Mouse (Mus musculus) CH12.LX (cell line): ENCODE measurements at regions not wholly inside any gene's neighbourhood (a gene's known extent, or its start where the extent isn't known, plus 50 kb on each side); places are given as distances from the start of the nearest gene placed in this dataset.

Experiments
- DNase-seq: peaks from one replicate; pipeline ENCODE4 v3.0.0-alpha.2; 2013; ENCODE audit errors: extremely low read depth
- H3K27ac ChIP-seq: 2 replicates; pipeline ENCODE4 v1.5.1; 2012; ENCODE audit warnings: low read depth, mild to moderate bottlenecking, control low read depth, moderate library complexity; ENCODE audit not compliant: insufficient read depth
- H3K27me3 ChIP-seq: replicated peaks from 2 replicates; pipeline ENCODE3; 2012; ENCODE audit warnings: inconsistent platforms
- H3K36me3 ChIP-seq, 2 experiments: replicated peaks in 1 of 2; 2 replicates each; pipeline versions ENCODE3 to v1.6.1; 2012; ENCODE audit warnings: inconsistent platforms in 1 of 2, low read length in 1 of 2, mild to moderate bottlenecking in 1 of 2, mixed read lengths in 1 of 2, moderate library complexity in 1 of 2; ENCODE audit not compliant: control insufficient read depth in 1 of 2, insufficient read depth in 1 of 2
- H3K4me1 ChIP-seq, 2 experiments: 2 replicates each; pipeline ENCODE4 v1.6.1; 2012; ENCODE audit warnings: inconsistent platforms in 1 of 2, moderate library complexity in 1 of 2; ENCODE audit not compliant: insufficient read depth in 2 of 2, control insufficient read depth in 1 of 2
- H3K4me2 ChIP-seq: 2 replicates; pipeline ENCODE4 v1.6.1; 2012; ENCODE audit warnings: low read depth, mild to moderate bottlenecking, control low read depth; ENCODE audit not compliant: poor library complexity, insufficient read depth, severe bottlenecking
- H3K4me3 ChIP-seq, 3 experiments: fragments of 150-350 bp in 1 of 3; sonication (generic) in 1 of 3; replicated peaks in 1 of 3; 2 replicates each; pipeline versions ENCODE3 to v1.5.1; 2011 to 2012; ENCODE audit warnings: low read depth in 2 of 3, low read length in 2 of 3, mild to moderate bottlenecking in 2 of 3, moderate library complexity in 2 of 3, control low read depth in 1 of 3, improper control_type of control experiment in 1 of 3, inconsistent platforms in 1 of 3, mixed read lengths in 1 of 3; ENCODE audit not compliant: poor library complexity in 1 of 3
- H3K79me2 ChIP-seq: replicated peaks from 2 replicates; pipeline ENCODE4 v1.6.1; 2012; ENCODE audit warnings: mild to moderate bottlenecking, moderate library complexity; ENCODE audit not compliant: control insufficient read depth, poor library complexity, insufficient read depth, severe bottlenecking; ENCODE audit errors: extremely low read depth
- H3K9ac ChIP-seq: 2 replicates; pipeline ENCODE4 v1.6.1; 2012; ENCODE audit warnings: low read depth, mild to moderate bottlenecking, control low read depth, moderate library complexity; ENCODE audit not compliant: insufficient read depth
- H3K9me3 ChIP-seq: replicated peaks from 2 replicates; pipeline ENCODE3; 2012; ENCODE audit warnings: low read length, inconsistent platforms, mixed read lengths
- CHD2 ChIP-seq: IDR thresholded peaks from 2 replicates; pipeline ENCODE4 v1.6.1; 2011; ENCODE audit warnings: low read length, improper control_type of control experiment
- CTCF ChIP-seq, 2 experiments: IDR thresholded peaks in 1 of 2; conservative IDR thresholded peaks in 1 of 2; 2 replicates each; pipeline ENCODE4 v1.5.1; 2011 to 2012; ENCODE audit warnings: low read depth in 2 of 2, low read length in 2 of 2, improper control_type of control experiment in 1 of 2, inconsistent platforms in 1 of 2, mild to moderate bottlenecking in 1 of 2, moderate library complexity in 1 of 2
- E2F4 ChIP-seq: IDR thresholded peaks from 2 replicates; pipeline ENCODE4 v1.6.1; 2011; ENCODE audit warnings: low read depth, low read length, improper control_type of control experiment; ENCODE audit not compliant: insufficient replicate concordance
- GABPA ChIP-seq: IDR thresholded peaks from 2 replicates; pipeline ENCODE4 v1.6.1; 2012; ENCODE audit warnings: low read depth, low read length, improper control_type of control experiment, inconsistent platforms; ENCODE audit not compliant: insufficient replicate concordance
- IRF4 ChIP-seq: IDR thresholded peaks from 2 replicates; pipeline ENCODE4 v1.6.1; 2014; ENCODE audit warnings: low read depth, mild to moderate bottlenecking, inconsistent platforms, low read length, improper control_type of control experiment
- JUN ChIP-seq: IDR thresholded peaks from 2 replicates; pipeline ENCODE4 v1.6.1; 2011; ENCODE audit warnings: low read depth, mild to moderate bottlenecking, low read length, improper control_type of control experiment, moderate library complexity; ENCODE audit not compliant: insufficient read depth
- KAT2A ChIP-seq: IDR thresholded peaks from 2 replicates; pipeline ENCODE4 v1.6.1; 2012; ENCODE audit warnings: low read length, improper control_type of control experiment, inconsistent platforms; ENCODE audit not compliant: insufficient replicate concordance
- MAFK ChIP-seq: IDR thresholded peaks from 2 replicates; pipeline ENCODE4 v1.6.1; 2011; ENCODE audit warnings: low read length, improper control_type of control experiment; ENCODE audit not compliant: insufficient replicate concordance
- MAX ChIP-seq: IDR thresholded peaks from 2 replicates; pipeline ENCODE4 v1.6.1; 2011; ENCODE audit warnings: low read length, improper control_type of control experiment
- MAZ ChIP-seq: IDR thresholded peaks from 2 replicates; pipeline ENCODE4 v1.6.1; 2012; ENCODE audit warnings: low read depth, mild to moderate bottlenecking, inconsistent platforms, low read length, improper control_type of control experiment, moderate library complexity
- MEF2A ChIP-seq: IDR thresholded peaks from 2 replicates; pipeline ENCODE4 v1.6.1; 2014; ENCODE audit warnings: low read depth, mild to moderate bottlenecking, inconsistent platforms, low read length, improper control_type of control experiment, borderline replicate concordance
- MYC ChIP-seq: IDR thresholded peaks from 2 replicates; pipeline ENCODE4 v1.6.1; 2011; ENCODE audit warnings: low read depth, mild to moderate bottlenecking, improper control_type of control experiment, low read length
- PAX5 ChIP-seq: IDR thresholded peaks from 2 replicates; pipeline ENCODE4 v1.6.1; 2012; ENCODE audit warnings: low read length, inconsistent platforms, mixed read lengths
- POLR2A ChIP-seq: IDR thresholded peaks from 2 replicates; pipeline ENCODE4 v1.6.1; 2011; ENCODE audit warnings: low read depth, mild to moderate bottlenecking, improper control_type of control experiment, low read length
- POLR2AphosphoS2 ChIP-seq: IDR thresholded peaks from 2 replicates; pipeline ENCODE4 v1.6.1; 2011; ENCODE audit warnings: low read depth, low read length, improper control_type of control experiment
- RAD21 ChIP-seq: IDR thresholded peaks from 2 replicates; pipeline ENCODE4 v1.6.1; 2011; ENCODE audit warnings: low read depth, mild to moderate bottlenecking, low read length, improper control_type of control experiment, moderate library complexity
- RCOR1 ChIP-seq: conservative IDR thresholded peaks from 2 replicates; pipeline ENCODE4 v1.6.1; 2012; ENCODE audit warnings: low read depth, mild to moderate bottlenecking, inconsistent platforms, low read length, improper control_type of control experiment
- SIN3A ChIP-seq: IDR thresholded peaks from 2 replicates; pipeline ENCODE4 v1.6.1; 2012; ENCODE audit warnings: low read length, improper control_type of control experiment, inconsistent platforms
- SMC3 ChIP-seq: IDR thresholded peaks from 2 replicates; pipeline ENCODE4 v1.6.1; 2011; ENCODE audit warnings: low read depth, low read length, improper control_type of control experiment
- TCF12 ChIP-seq: IDR thresholded peaks from 2 replicates; pipeline ENCODE4 v1.6.1; 2014; ENCODE audit warnings: low read depth, mild to moderate bottlenecking, inconsistent platforms, low read length, improper control_type of control experiment
- UBTF ChIP-seq: IDR thresholded peaks from 2 replicates; pipeline ENCODE4 v1.6.1; 2012; ENCODE audit warnings: low read depth, mild to moderate bottlenecking, inconsistent platforms, low read length, improper control_type of control experiment, moderate library complexity
- USF2 ChIP-seq: conservative IDR thresholded peaks from 2 replicates; pipeline ENCODE4 v1.6.1; 2011; ENCODE audit warnings: low read depth, low read length, improper control_type of control experiment
- ZC3H11A ChIP-seq: IDR thresholded peaks from 2 replicates; pipeline ENCODE4 v1.6.1; 2012; ENCODE audit warnings: low read depth, mild to moderate bottlenecking, inconsistent platforms, low read length, improper control_type of control experiment
- dilution Hi-C: fragments of 300-500 bp; cut with MboI; formaldehyde crosslinking; loops from 2 replicates; pipeline ENCODE4 v1.14.3; 2020; ENCODE audit warnings: low sequenced_read_pairs; ENCODE audit not compliant: extremely low pct_unique_long_range_greater_than_20kb, extremely low pct_ligation_motif_present
- in situ Hi-C: fragments of 300-500 bp; cut with MboI; formaldehyde crosslinking; loops from 3 replicates; pipeline ENCODE4 v1.14.3; 2019; ENCODE audit warnings: low sequenced_read_pairs, low pct_ligation_motif_present, low pct_unique_long_range_greater_than_20kb, mixed read lengths

DNA sequence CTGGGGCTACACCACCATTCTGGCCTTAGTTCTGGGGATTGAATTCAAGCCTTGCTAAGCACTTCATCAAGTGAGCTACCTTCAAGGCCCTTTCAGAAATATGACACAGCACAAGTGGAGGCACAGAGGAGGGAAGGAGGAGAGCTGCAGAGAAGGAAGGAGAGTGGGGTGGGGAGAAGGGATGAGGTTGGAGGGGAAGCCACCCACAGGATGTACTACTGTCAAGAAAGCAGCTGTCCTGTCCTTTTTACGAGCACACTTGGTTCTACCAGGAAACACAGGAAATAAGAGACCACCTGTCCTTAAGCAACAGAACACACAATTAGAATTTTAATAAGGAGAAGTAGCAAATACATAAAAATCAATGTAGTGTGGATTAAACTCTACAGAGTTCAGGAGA lies 210.5 kb upstream of the Mkln1 start:
- H3K27ac ChIP-seq: no peak overlapping the region
- dilution Hi-C loops: no loop called here
- no peak overlapping the region for H3K4me3 ChIP-seq

DNA sequence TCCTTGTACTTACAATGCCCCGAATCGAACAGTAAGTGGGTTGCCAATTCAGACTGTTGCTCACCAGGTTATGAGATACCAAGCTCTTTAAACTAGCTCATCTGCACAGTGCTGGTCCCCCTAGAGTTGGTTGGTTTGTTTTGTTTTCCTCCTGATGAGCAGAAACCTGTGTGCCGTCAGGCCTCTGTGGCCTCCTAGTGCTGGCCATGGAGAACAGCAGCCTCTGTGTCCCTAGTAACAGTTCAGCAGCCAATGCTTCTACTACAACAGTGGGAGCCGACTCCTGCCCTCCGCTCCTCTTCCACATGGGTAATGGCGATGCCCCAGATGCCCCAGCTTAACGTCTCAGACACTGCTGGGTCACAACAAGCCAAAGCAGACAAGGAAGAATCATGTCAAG lies 209.5 kb upstream of the Mkln1 start:
- peaks cover 3 to 49% of the 10 kb centered on the region in 2 experiments; a peak in 3 of 4 replicates for H3K4me1 ChIP-seq
- H3K9me3 ChIP-seq: peaks cover 3% of the 10 kb centered on the region
- peaks cover 9% of the 10 kb centered on the region for H3K79me2 ChIP-seq
- no peaks in the 10 kb centered on the region for H3K27me3 ChIP-seq
- TF ChIP-seq MAZ (no peak), MYC (no peak), MAX (no peak), RAD21 (peak; percentile 65), SMC3 (peak; percentile 67), CTCF (conservative IDR thresholded peaks at IDR 0.05 in 1 of 2, IDR thresholded peaks at IDR 0.05 in 1 of 2; ENCODE audit: low read depth in 2 of 2, low read length in 2 of 2) (peak; percentile 49 to 78)
- dilution Hi-C loops: no loop called here
- peaks cover 11 to 59% of the 10 kb centered on the region in 2 experiments for H3K36me3 ChIP-seq
- no peak overlapping the region for H3K9ac ChIP-seq
- in situ Hi-C loops: no loop called here
- H3K27ac ChIP-seq: no peak overlapping the region
- DNase-seq: peak; percentile 64
- no peak overlapping the region for H3K4me3 ChIP-seq
- H3K4me2 ChIP-seq: no peak overlapping the region

More for the DNA sequence above, 210.5 kb upstream of the Mkln1 start:
- H3K4me1 ChIP-seq: peaks cover 3 to 46% of the 10 kb centered on the region in 2 experiments; a peak in 3 of 4 replicates
- H3K9ac ChIP-seq: no peak overlapping the region
- peaks cover 3% of the 10 kb centered on the region for H3K9me3 ChIP-seq
- no peak for DNase-seq
- peaks cover 9 to 58% of the 10 kb centered on the region in 2 experiments for H3K36me3 ChIP-seq
- peaks cover 9% of the 10 kb centered on the region for H3K79me2 ChIP-seq
- no peak for TF ChIP-seq IRF4
- no peak for TF ChIP-seq CHD2
- TF ChIP-seq ZC3H11A: no peak
- TF ChIP-seq POLR2A: no peak
- TF ChIP-seq MAZ: no peak
- TF ChIP-seq MAFK: no peak
- no peak for TF ChIP-seq MEF2A
- H3K4me2 ChIP-seq: no peak overlapping the region
- in situ Hi-C loops: no loop called here
- no peaks in the 10 kb centered on the region for H3K27me3 ChIP-seq

GRCm38 (mm10) chr6:31190070-31190469 lies 208.5 kb upstream of the Mkln1 start:
- TF ChIP-seq E2F4 (no peak), POLR2AphosphoS2 (no peak), ZC3H11A (no peak), MYC (no peak), TCF12 (no peak), PAX5 (no peak), GABPA (no peak), UBTF (no peak), MAFK (no peak), MAZ (no peak), SIN3A (no peak), KAT2A (no peak), USF2 (no peak), RCOR1 (no peak), CTCF (conservative IDR thresholded peaks at IDR 0.05 in 1 of 2, IDR thresholded peaks at IDR 0.05 in 1 of 2; ENCODE audit: low read depth in 2 of 2, low read length in 2 of 2) (no peak), SMC3 (no peak), MEF2A (no peak), JUN (no peak)
- H3K4me1 ChIP-seq: peaks cover 3 to 49% of the 10 kb centered on the region in 2 experiments; a peak in 3 of 4 replicates
- H3K36me3 ChIP-seq: peaks cover 14 to 62% of the 10 kb centered on the region in 2 experiments
- H3K27me3 ChIP-seq: no peaks in the 10 kb centered on the region
- dilution Hi-C loops (no loop called here), in situ Hi-C loops (no loop called here)
- no peak overlapping the region for H3K4me2 ChIP-seq
- H3K4me3 ChIP-seq: no peak overlapping the region
- H3K9me3 ChIP-seq: no peaks in the 10 kb centered on the region
- H3K9ac ChIP-seq: no peak overlapping the region
- DNase-seq: no peak
- peaks cover 9% of the 10 kb centered on the region for H3K79me2 ChIP-seq
- H3K27ac ChIP-seq: no peak overlapping the region
